Mouse (Mus musculus) splenic B cell, adult 2 months (primary cell): ENCODE data around the gene Hhip.
"Not testable (repeated sequence)": the region's sequence is repeated elsewhere in the genome, so short reads cannot be mapped to it uniquely, and the experiment has no call there.

Experiments used
- DNase-seq: peaks from one replicate; pipeline ENCODE4 v3.0.0-alpha.2; 2011; ENCODE audit warnings: low read depth, low spot score
- H3K27me3 ChIP-seq: 2 replicates; pipeline ENCODE4 v1.6.1; 2012; ENCODE audit warnings: mild to moderate bottlenecking, low read length, moderate library complexity, mixed read lengths; ENCODE audit not compliant: control insufficient read depth, poor library complexity, insufficient read depth, severe bottlenecking
- H3K36me3 ChIP-seq: 2 replicates; pipeline ENCODE4 v1.6.1; 2012; ENCODE audit warnings: mild to moderate bottlenecking, low read length, moderate library complexity, mixed read lengths; ENCODE audit not compliant: control insufficient read depth, poor library complexity, insufficient read depth, severe bottlenecking

Gene Hhip

GRCm38 (mm10) chr8:80031330-80032293 is 26.2 kb downstream of the Hhip start:
- H3K27me3 ChIP-seq, result no peaks in the 10 kb centered on the region
- no peaks in the 10 kb centered on the region for H3K36me3 ChIP-seq
- DNase-seq, result no peak

- Histone ChIP-seq H3K36me3 (no peaks in the 10 kb centered on the region), H3K27me3 (no peaks in the 10 kb centered on the region)
- DNase-seq, result no peak
These were observed 28.2 kb downstream of the Hhip start for GRCm38 (mm10) chr8:80029631-80030030.

GRCm38 (mm10) chr8:80020469-80020868 is 37.3 kb downstream of the Hhip start:
- H3K27me3 ChIP-seq, result no peaks in the 10 kb centered on the region
- H3K36me3 ChIP-seq, result no peaks in the 10 kb centered on the region
- no peak for DNase-seq

- H3K27me3 ChIP-seq, result no peaks in the 10 kb centered on the region
- H3K36me3 ChIP-seq, result no peaks in the 10 kb centered on the region
- DNase-seq, result no peak
These were observed 42.0 kb downstream of the Hhip start for GRCm38 (mm10) chr8:80015818-80016217.

GRCm38 (mm10) chr8:80004421-80004820 is 53.4 kb downstream of the Hhip start:
- DNase-seq, result no peak
- Histone ChIP-seq H3K27me3 (no peaks in the 10 kb centered on the region), H3K36me3 (no peaks in the 10 kb centered on the region)

- DNase-seq, result no peak
- Histone ChIP-seq H3K36me3 (no peaks in the 10 kb centered on the region), H3K27me3 (no peaks in the 10 kb centered on the region)
These were observed 55.5 kb downstream of the Hhip start for GRCm38 (mm10) chr8:80002313-80002712.

GRCm38 (mm10) chr8:79995075-79995474 is 62.7 kb downstream of the Hhip start:
- Histone ChIP-seq H3K27me3 (no peaks in the 10 kb centered on the region), H3K36me3 (no peaks in the 10 kb centered on the region)
- DNase-seq, result no peak

- no peak for DNase-seq
- Histone ChIP-seq H3K27me3 (no peaks in the 10 kb centered on the region), H3K36me3 (no peaks in the 10 kb centered on the region)
These were observed 64.3 kb downstream of the Hhip start for GRCm38 (mm10) chr8:79993507-79993906.

- DNase-seq, result no peak
- H3K36me3 ChIP-seq, result no peaks in the 10 kb centered on the region
- H3K27me3 ChIP-seq, result no peaks in the 10 kb centered on the region
These were observed 65.5 kb downstream of the Hhip start for GRCm38 (mm10) chr8:79992121-79992848.

- not testable (repeated sequence) for H3K27me3 ChIP-seq, H3K36me3 ChIP-seq, DNase-seq
These were observed 66.4 kb downstream of the Hhip start for GRCm38 (mm10) chr8:79991420-79991819.

GRCm38 (mm10) chr8:79984946-79985345 is 72.9 kb downstream of the Hhip start:
- Histone ChIP-seq H3K27me3 (no peaks in the 10 kb centered on the region), H3K36me3 (no peaks in the 10 kb centered on the region)
- DNase-seq, result no peak

- no peaks in the 10 kb centered on the region for H3K27me3 ChIP-seq
- no peak for DNase-seq
- no peaks in the 10 kb centered on the region for H3K36me3 ChIP-seq
These were observed 75.7 kb downstream of the Hhip start for GRCm38 (mm10) chr8:79982144-79982543.

GRCm38 (mm10) chr8:79966159-79966558 is 91.6 kb downstream of the Hhip start:
- no peaks in the 10 kb centered on the region for H3K27me3 ChIP-seq
- no peak for DNase-seq
- H3K36me3 ChIP-seq, result no peaks in the 10 kb centered on the region

- Histone ChIP-seq H3K36me3 (no peaks in the 10 kb centered on the region), H3K27me3 (no peaks in the 10 kb centered on the region)
- peak; percentile 53 for DNase-seq
These were observed 104.9 kb downstream of the Hhip start for GRCm38 (mm10) chr8:79952857-79953256.

- no peaks in the 10 kb centered on the region for H3K27me3 ChIP-seq
- DNase-seq, result no peak
- no peaks in the 10 kb centered on the region for H3K36me3 ChIP-seq
These were observed 107.4 kb downstream of the Hhip start for GRCm38 (mm10) chr8:79950376-79950775.
